ENCODE assay signal across 8 mouse cellular contexts in the genomic region with DNA sequence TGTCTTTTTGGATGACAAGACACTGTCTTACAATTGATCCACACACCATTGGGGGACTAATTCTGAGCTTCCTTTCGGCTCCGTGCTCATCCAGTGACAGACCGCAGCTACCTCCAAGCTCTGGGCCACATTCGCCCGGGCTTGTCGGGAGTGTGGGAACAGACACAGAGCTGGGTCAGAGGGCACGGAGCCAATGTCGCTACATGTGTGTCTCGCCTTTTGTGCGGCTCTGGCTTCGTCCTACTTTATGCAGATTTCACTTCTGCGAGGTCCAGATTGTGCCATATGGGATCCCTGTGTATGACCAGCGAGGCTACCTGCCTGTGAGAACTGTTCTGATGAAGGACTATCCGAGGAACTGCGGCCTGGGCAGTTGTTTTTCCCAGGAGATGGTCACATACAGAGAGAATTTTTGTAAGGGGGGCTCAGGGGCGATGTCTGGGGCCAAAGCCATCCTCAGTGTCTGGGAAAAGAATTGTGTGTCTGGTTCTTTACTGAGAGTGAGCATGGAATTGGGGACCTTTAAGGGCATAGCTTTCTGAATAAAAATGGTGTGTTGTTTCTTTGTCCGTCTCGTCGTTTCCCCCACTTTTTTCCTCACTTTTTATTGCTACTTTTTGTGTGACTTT.
DNase-seq lines count a peak whose midpoint lies in the region; ATAC-seq and TF ChIP-seq lines count a peak whose summit lies in the region.
"Had no signal": no experiment of that assay in that cellular context is flagged by ENCODE, and none has a peak within 500 bp of the region (broad histone marks: within the 10 kb centered on the region; RNA-seq: fewer than 3 reads in every experiment).

No protein-coding gene starts in this region.

- DNase-seq in ZHBTc4 (ENCODE audit: low read depth, low spot score) = peak; percentile 55
- peak; percentile 67 for DNase-seq in mesoderm, embryonic 11.5 days (ENCODE audit: low read depth, low spot score)
- DNase-seq in ovary, postnatal 10 days (ENCODE audit: low spot score) = no peak
- DNase-seq in urinary bladder, postnatal 10 days (ENCODE audit: low spot score) = no peak
- no peak for DNase-seq in stomach, postnatal 0 days (ENCODE audit: low spot score)
- DNase-seq: lung, postnatal 14 days had no signal

- H3K4me2 ChIP-seq in embryonic facial prominence, embryonic 12.5 days (replicated peaks) = no peak overlapping the region
- H3K4me2 ChIP-seq in stomach, postnatal 0 days (replicated peaks; ENCODE audit: low read depth) = no peak overlapping the region

- 63% methylated on average over 19 of the region's 19 CpGs for WGBS in embryonic facial prominence, embryonic 12.5 days
- WGBS in stomach, postnatal 0 days = 75% methylated on average over 19 of the region's 19 CpGs

- H3K36me3 ChIP-seq in ES-Bruce4 (ENCODE audit: control insufficient read depth, insufficient read depth, low read length, poor library complexity, severe bottlenecking) = no peaks in the 10 kb centered on the region
- no peaks in the 10 kb centered on the region for H3K36me3 ChIP-seq in embryonic facial prominence, embryonic 12.5 days
- no peaks in the 10 kb centered on the region for H3K36me3 ChIP-seq in stomach, postnatal 0 days (ENCODE audit: control insufficient read depth, insufficient read depth, low read length)

- no peaks in the 10 kb centered on the region for H3K4me1 ChIP-seq in ES-Bruce4 (ENCODE audit: control insufficient read depth, insufficient read depth, low read length)
- H3K4me1 ChIP-seq in embryonic facial prominence, embryonic 12.5 days = no peaks in the 10 kb centered on the region
- H3K4me1 ChIP-seq in stomach, postnatal 0 days (replicated peaks; ENCODE audit: control insufficient read depth, insufficient read depth) = no peaks in the 10 kb centered on the region

- peak overlapping the region; percentile 6; the same call in 1 of the 2 replicates for H3K4me3 ChIP-seq in ES-Bruce4 (ENCODE audit: low read depth, low read length)
- H3K4me3 ChIP-seq in embryonic facial prominence, embryonic 12.5 days = no peak overlapping the region
- no peak overlapping the region for H3K4me3 ChIP-seq in stomach, postnatal 0 days (ENCODE audit: low read depth, low read length)

- no peaks in the 10 kb centered on the region for H3K27me3 ChIP-seq in ES-Bruce4 (ENCODE audit: control insufficient read depth, insufficient read depth, low read length, poor library complexity, severe bottlenecking)
- no peaks in the 10 kb centered on the region for H3K27me3 ChIP-seq in embryonic facial prominence, embryonic 12.5 days
- H3K27me3 ChIP-seq in stomach, postnatal 0 days (ENCODE audit: control insufficient read depth, insufficient read depth, low read length) = no peaks in the 10 kb centered on the region

- ATAC-seq in embryonic facial prominence, embryonic 12.5 days (ENCODE audit: insufficient number of reproducible peaks, insufficient read depth, low FRiP score, low TSS enrichment) = 0 out of 2 replicates have a peak, but pooled peaks have one; percentile 52
- ATAC-seq in stomach, postnatal 0 days (ENCODE audit: low FRiP score, low TSS enrichment) = no peak

- no peak for TF ChIP-seq POLR2A in ES-Bruce4 (IDR thresholded peaks at IDR 0.05; ENCODE audit: insufficient read depth, low read length)

- H3K27ac ChIP-seq in ES-Bruce4 (ENCODE audit: insufficient read depth, low read length) = no peak overlapping the region
- H3K27ac ChIP-seq in embryonic facial prominence, embryonic 12.5 days = no peak overlapping the region
- H3K27ac ChIP-seq in stomach, postnatal 0 days (replicated peaks) = no peak overlapping the region

- H3K9ac ChIP-seq in ES-Bruce4 (ENCODE audit: low read depth, poor library complexity, severe bottlenecking) = no peak overlapping the region
- no peak overlapping the region for H3K9ac ChIP-seq in embryonic facial prominence, embryonic 12.5 days
- H3K9ac ChIP-seq in stomach, postnatal 0 days (ENCODE audit: low read length) = no peak overlapping the region

- TF ChIP-seq EP300 in ES-Bruce4 (IDR thresholded peaks at IDR 0.05; ENCODE audit: insufficient read depth, low read depth, low read length) = no peak
- no peak for TF ChIP-seq EP300 in stomach, postnatal 0 days (optimal IDR thresholded peaks at IDR 0.05)

- TF ChIP-seq CTCF in ES-Bruce4 (IDR thresholded peaks at IDR 0.05; ENCODE audit: low read depth, low read length) = no peak
- TF ChIP-seq CTCF in stomach, postnatal 0 days (IDR thresholded peaks at IDR 0.05; ENCODE audit: low read depth) = no peak

- H3K9me3 ChIP-seq in ES-Bruce4 (replicated peaks; ENCODE audit: control insufficient read depth, insufficient read depth, low read length, poor library complexity, severe bottlenecking) = no peaks in the 10 kb centered on the region
- H3K9me3 ChIP-seq in embryonic facial prominence, embryonic 12.5 days = no peaks in the 10 kb centered on the region; the same call in 1 of the 2 replicates
- H3K9me3 ChIP-seq in stomach, postnatal 0 days (ENCODE audit: control insufficient read depth, low read length) = no peaks in the 10 kb centered on the region

Comparison
In these comparisons a context has a peak if more than half of its experiments do, and no peak if none do; other contexts are left out.
1. DNase-seq: peak in ZHBTc4 (single experiment) and mesoderm, embryonic 11.5 days (single experiment); none in ovary, postnatal 10 days (single experiment), urinary bladder, postnatal 10 days (single experiment) and stomach, postnatal 0 days (single experiment).